Mouse (Mus musculus): ENCODE results near the gene Stx6. TPM values are rescaled to one million over a fixed set of nuclear protein-coding genes. Genes with fewer than 3 reads are reported as not detected.
A peak's percentile ranks its signal among the peaks of the same experiment; 100 is the strongest.

The Stx6 gene
- polyA plus RNA-seq, 1 experiment: 83.1 TPM

- no peak for TF ChIP-seq CTCF (IDR thresholded peaks at IDR 0.05; ENCODE audit: insufficient read depth, low read length)
- TF ChIP-seq POLR2A (IDR thresholded peaks at IDR 0.05; ENCODE audit: borderline replicate concordance, extremely low read depth, low read depth, low read length): no peak
- DNase-seq: no peak
- 89% methylated on average over 6 of the region's 6 CpGs for WGBS
- Histone ChIP-seq H3K4me3 (replicated peaks; ENCODE audit: extremely low read depth, low read depth, low read length) (no peak overlapping the region), H3K4me1 (ENCODE audit: control insufficient read depth, insufficient read depth, low read length) (peaks cover 3% of the 10 kb centered on the region; the same call in 1 of the 2 replicates)
These were observed 64.5 kb downstream of the Stx6 start for GRCm38 (mm10) chr1:155223036-155223435.

GRCm38 (mm10) chr1:155223849-155224554 lies 65.5 kb downstream of the Stx6 start:
- H3K4me3 ChIP-seq (replicated peaks; ENCODE audit: extremely low read depth, low read depth, low read length): no peak overlapping the region
- TF ChIP-seq CTCF (IDR thresholded peaks at IDR 0.05; ENCODE audit: insufficient read depth, low read length) (peak; percentile 93), POLR2A (IDR thresholded peaks at IDR 0.05; ENCODE audit: borderline replicate concordance, extremely low read depth, low read depth, low read length) (no peak)
- DNase-seq: peak; percentile 75
- 22% methylated on average over 16 of the region's 16 CpGs for WGBS
- H3K4me1 ChIP-seq (ENCODE audit: control insufficient read depth, insufficient read depth, low read length): peaks cover 3% of the 10 kb centered on the region; the same call in 1 of the 2 replicates

DNA sequence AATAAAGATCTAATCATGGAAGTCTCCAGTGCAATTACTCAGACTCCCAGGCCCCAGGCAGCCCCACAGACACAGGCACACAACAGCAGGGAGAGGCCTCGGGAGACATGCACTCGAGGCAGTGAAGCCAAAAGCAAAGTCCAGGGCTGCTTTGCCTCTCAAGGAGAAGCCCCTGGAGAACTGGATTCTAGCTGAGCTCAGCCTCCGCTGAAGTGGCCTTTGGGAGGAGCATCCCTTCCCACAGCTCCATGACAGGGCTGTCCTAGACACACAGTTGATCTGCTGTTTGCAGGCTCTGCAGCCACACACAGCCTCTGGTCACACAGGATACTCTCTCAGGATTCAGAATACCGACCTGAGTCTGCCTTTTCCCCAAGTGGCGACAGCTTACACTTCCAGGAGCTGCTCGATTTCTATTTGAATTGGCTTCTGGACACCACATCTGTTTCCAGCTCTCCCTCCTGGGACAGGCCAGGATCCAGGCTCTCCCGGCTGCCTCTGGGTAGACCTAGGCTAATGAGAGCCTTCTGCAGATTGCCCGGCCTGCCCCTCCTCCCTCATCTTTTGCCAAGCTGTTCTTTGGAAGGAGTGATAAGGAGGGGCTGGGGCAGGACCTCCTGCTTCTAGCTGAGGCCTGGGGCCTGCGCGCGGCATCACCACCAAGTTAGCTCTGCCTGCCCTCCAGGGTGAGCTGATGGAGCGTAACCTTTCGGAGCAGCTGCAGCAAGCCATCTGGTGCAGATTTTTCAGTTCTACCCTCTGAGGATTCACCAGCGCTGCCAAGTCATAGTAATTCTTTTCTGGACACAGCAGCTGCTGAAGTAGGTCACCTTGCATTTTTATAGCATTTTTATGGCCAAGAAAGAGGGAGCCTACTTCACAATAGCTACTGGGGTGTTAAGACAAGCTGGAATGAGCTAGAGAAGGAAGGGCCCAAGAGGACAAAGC lies 71.2 kb downstream of the Stx6 start:
- TF ChIP-seq CTCF (IDR thresholded peaks at IDR 0.05; ENCODE audit: insufficient read depth, low read length): no peak
- TF ChIP-seq POLR2A (IDR thresholded peaks at IDR 0.05; ENCODE audit: borderline replicate concordance, extremely low read depth, low read depth, low read length): no peak
- WGBS: 52% methylated on average over 14 of the region's 14 CpGs

DNA sequence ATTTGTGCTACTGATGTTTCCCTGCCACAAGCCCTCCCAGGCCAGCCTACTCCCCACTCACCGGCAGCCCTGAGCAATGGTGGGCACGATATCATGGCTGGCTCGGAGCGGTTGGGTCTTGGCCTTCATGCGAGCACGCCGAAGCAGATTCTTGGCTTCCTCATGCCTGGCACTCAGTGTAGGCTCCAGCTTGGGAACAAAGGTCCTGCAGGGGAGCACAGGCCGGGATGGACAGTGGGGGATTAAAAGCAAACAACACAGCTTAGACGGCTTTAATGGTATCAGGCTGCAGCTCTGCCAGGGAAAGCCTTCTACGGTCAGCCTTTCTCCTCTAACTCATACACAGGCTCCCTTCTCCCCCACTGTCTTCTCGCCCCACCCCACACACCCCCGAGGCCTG lies 73.9 kb downstream of the Stx6 start:
- Histone ChIP-seq H3K4me1 (ENCODE audit: control insufficient read depth, insufficient read depth, low read length) (no peaks in the 10 kb centered on the region; the same call in 1 of the 2 replicates), H3K4me3 (replicated peaks; ENCODE audit: extremely low read depth, low read depth, low read length) (no peak overlapping the region)
- DNase-seq: no peak
- 73% methylated on average over 12 of the region's 12 CpGs for WGBS
- TF ChIP-seq POLR2A (IDR thresholded peaks at IDR 0.05; ENCODE audit: borderline replicate concordance, extremely low read depth, low read depth, low read length) (no peak), CTCF (IDR thresholded peaks at IDR 0.05; ENCODE audit: insufficient read depth, low read length) (no peak)

More for the DNA sequence above, 71.2 kb downstream of the Stx6 start:
- H3K4me3 ChIP-seq (replicated peaks; ENCODE audit: extremely low read depth, low read depth, low read length): no peak overlapping the region
- DNase-seq: no peak
- no peaks in the 10 kb centered on the region for H3K4me1 ChIP-seq (ENCODE audit: control insufficient read depth, insufficient read depth, low read length)

DNA sequence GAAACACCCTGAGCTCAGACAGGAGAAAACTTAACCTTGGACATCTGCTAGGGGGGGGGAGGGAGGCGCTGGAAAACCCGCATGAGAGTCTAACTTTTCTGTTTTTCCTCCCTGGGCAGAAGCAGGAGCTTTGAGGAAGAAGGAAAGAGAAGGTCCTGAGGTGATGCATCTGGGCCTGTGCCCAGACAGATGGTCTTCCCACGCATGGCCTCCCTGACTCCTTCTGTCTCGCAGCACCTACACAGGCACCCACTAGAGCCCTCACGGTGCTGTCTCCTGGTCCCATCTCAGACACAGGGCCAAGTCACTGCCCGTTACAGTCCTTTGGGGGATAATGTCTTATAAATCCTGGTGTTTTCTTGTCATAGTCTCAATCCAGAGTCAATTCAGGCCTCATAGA lies 74.3 kb downstream of the Stx6 start:
- no peak for TF ChIP-seq CTCF (IDR thresholded peaks at IDR 0.05; ENCODE audit: insufficient read depth, low read length)
- no peak for TF ChIP-seq POLR2A (IDR thresholded peaks at IDR 0.05; ENCODE audit: borderline replicate concordance, extremely low read depth, low read depth, low read length)
- H3K4me1 ChIP-seq (ENCODE audit: control insufficient read depth, insufficient read depth, low read length): no peaks in the 10 kb centered on the region; the same call in 1 of the 2 replicates
- no peak for DNase-seq
- WGBS: 74% methylated on average over 6 of the region's 6 CpGs
- no peak overlapping the region for H3K4me3 ChIP-seq (replicated peaks; ENCODE audit: extremely low read depth, low read depth, low read length)

DNA sequence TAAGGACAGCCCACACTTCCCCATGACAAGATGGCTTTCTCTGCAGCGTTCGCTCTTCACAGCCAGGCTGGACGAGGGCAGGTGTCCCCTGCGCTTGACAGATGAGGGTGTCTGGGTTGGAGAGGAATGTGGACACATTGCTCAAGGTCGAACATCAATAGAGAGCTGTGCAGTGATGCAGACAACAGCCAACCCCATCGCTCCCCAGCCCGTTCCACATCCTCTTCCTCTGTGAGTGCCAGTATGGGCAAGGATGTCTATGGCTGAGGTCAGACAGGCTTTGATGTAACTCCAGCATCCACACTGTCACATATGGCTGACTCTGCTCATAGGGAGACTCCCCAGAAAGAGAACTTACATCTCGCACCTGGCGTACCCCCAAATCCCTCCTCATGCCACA lies 74.9 kb downstream of the Stx6 start:
- H3K4me3 ChIP-seq (replicated peaks; ENCODE audit: extremely low read depth, low read depth, low read length): no peak overlapping the region
- TF ChIP-seq CTCF (IDR thresholded peaks at IDR 0.05; ENCODE audit: insufficient read depth, low read length): no peak
- TF ChIP-seq POLR2A (IDR thresholded peaks at IDR 0.05; ENCODE audit: borderline replicate concordance, extremely low read depth, low read depth, low read length): no peak
- DNase-seq: no peak
- 71% methylated on average over 9 of the region's 9 CpGs for WGBS
- no peaks in the 10 kb centered on the region; the same call in 1 of the 2 replicates for H3K4me1 ChIP-seq (ENCODE audit: control insufficient read depth, insufficient read depth, low read length)

DNA sequence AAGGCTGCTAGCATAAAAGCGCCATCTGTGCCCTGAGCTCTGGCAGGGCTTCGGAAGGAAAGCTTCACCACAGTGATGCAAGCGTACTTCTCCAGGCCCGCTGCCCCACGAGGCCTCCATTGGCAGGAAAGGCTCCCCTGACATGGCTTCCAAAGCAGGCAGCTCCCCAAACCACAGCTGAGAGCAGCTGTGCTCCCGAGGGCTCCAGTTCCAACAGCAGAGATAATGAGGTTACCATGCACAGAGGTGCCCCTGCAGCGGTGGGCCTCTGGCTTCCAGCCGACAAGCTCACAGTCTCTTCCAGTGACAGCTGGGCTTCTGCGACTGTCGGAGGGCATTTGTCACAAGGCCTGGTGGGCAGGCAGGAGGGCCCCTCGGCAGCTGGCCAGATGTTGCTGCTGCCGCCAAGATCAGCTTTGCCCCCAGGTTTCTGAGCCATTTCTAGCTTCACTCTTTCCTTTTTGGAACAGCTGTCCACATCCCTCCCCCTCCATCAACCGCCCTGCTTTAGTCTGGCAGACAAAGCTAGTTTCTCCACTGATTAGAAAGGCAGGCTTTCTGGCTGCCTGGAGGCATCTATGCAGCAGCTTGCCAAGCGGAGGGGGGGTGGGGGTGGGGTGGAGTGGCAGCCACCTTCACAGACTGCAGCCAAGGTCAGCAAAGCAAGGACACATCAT lies 75.6 kb downstream of the Stx6 start:
- H3K4me3 ChIP-seq (replicated peaks; ENCODE audit: extremely low read depth, low read depth, low read length): no peak overlapping the region
- no peak for TF ChIP-seq POLR2A (IDR thresholded peaks at IDR 0.05; ENCODE audit: borderline replicate concordance, extremely low read depth, low read depth, low read length)
- no peak for TF ChIP-seq CTCF (IDR thresholded peaks at IDR 0.05; ENCODE audit: insufficient read depth, low read length)
- 48% methylated on average over 14 of the region's 14 CpGs for WGBS
- peak; percentile 38 for DNase-seq
- H3K4me1 ChIP-seq (ENCODE audit: control insufficient read depth, insufficient read depth, low read length): no peaks in the 10 kb centered on the region; the same call in 1 of the 2 replicates

DNA sequence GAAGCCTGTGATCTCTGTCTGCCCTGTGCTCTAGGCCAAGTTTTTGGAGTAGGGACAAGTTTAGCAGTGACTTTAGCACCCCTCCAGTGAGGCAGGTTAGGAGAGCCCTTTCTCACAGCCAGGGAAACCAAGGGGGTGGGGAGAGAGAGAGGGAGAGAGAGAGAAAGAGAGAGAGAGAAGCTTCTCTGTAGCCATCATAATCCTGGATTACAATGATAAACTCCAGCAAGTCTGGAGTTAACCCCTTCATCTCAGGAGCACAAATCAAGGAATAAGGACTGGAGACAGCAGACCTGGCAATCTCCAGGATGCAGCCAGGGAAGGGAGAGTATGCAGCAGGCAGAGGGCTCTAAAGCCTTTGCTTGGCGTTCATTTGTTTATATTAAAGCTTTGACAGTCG lies 77.1 kb downstream of the Stx6 start:
- 31% methylated on average over 2 of the region's 2 CpGs for WGBS
- H3K4me1 ChIP-seq (ENCODE audit: control insufficient read depth, insufficient read depth, low read length): no peaks in the 10 kb centered on the region; the same call in 1 of the 2 replicates
- TF ChIP-seq POLR2A (IDR thresholded peaks at IDR 0.05; ENCODE audit: borderline replicate concordance, extremely low read depth, low read depth, low read length) (no peak), CTCF (IDR thresholded peaks at IDR 0.05; ENCODE audit: insufficient read depth, low read length) (no peak)
- no peak overlapping the region for H3K4me3 ChIP-seq (replicated peaks; ENCODE audit: extremely low read depth, low read depth, low read length)
- no peak for DNase-seq
